Mouse (Mus musculus): ENCODE measurements around the gene Dnm1.

DNA sequence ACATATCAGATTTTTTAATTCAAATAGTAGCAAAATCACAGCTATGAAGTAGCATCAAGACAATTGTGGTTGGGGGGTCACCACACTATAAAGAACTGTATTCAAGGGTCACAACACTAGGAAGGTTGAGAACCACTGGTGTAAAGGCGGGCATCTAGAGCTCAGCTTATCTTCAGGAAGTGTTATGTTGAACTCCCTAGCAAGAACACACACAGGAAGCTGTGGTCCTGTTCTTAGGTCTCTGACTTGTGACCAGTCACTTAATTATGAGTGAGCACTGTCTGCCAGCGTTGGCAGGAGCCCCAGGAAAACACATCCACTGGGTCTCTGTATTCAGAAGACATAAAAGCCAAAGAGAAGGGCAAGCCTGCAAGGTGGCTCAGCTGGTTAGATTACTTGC lies 70.8 kb downstream of the Dnm1 start:
- TF ChIP-seq POLR2A (IDR thresholded peaks at IDR 0.05; ENCODE audit: borderline replicate concordance, extremely low read depth, low read depth, low read length) (no peak), CTCF (IDR thresholded peaks at IDR 0.05; ENCODE audit: insufficient read depth, low read length) (no peak)

All from lung, adult 2 months (tissue).